Mouse (Mus musculus) olfactory bulb, adult 2 months (tissue): ENCODE data around the gene Fstl4.

Experiments
- CTCF ChIP-seq: fragments of 200-500 bp; IDR thresholded peaks from 2 replicates; pipeline ENCODE4 v1.5.1; 2012; ENCODE audit warnings: low read depth, mild to moderate bottlenecking, low read length, moderate library complexity; ENCODE audit not compliant: insufficient read depth
- POLR2A ChIP-seq: fragments of 200-500 bp; IDR thresholded peaks from 2 replicates; pipeline ENCODE4 v1.6.1; 2012; ENCODE audit warnings: mild to moderate bottlenecking, low read depth, low read length, moderate library complexity; ENCODE audit not compliant: insufficient read depth

GRCm38 (mm10) chr11:52816004-52816403, 51.6 kb downstream of the Fstl4 start:
- TF ChIP-seq CTCF (no peak), POLR2A (no peak)
